Mouse (Mus musculus): ENCODE data around the gene Gm12887. TPM values are rescaled to one million over a fixed set of nuclear protein-coding genes. Genes with fewer than 3 reads are reported as not detected.

The Gm12887 gene
- polyA plus RNA-seq (2014; fragmentation: Nextera tagmentation; extraction: Ambion mirVana): not detected in 2 replicates

- no peak within 1 kb of the TSS for H3K9ac ChIP-seq (replicated peaks; ENCODE audit: low read depth, low read length)
- no peak within 1 kb of the TSS for H3K4me2 ChIP-seq (ENCODE audit: low read depth, low read length)
- ATAC-seq (ENCODE audit: low read depth): no peak
- H3K4me1 ChIP-seq (ENCODE audit: control insufficient read depth, insufficient read depth, low read length): no peaks in the 10 kb centered on the region
- WGBS: 57% methylated on average over 2 of the region's 2 CpGs
- no peaks in the 10 kb centered on the region for H3K27me3 ChIP-seq (ENCODE audit: control insufficient read depth, insufficient read depth, low read length)
- H3K9me3 ChIP-seq (ENCODE audit: control insufficient read depth, low read length): peaks cover 9% of the 10 kb centered on the region
- no peak within 1 kb of the TSS for H3K27ac ChIP-seq (ENCODE audit: low read depth, low read length)
- no peaks in the 10 kb centered on the region for H3K36me3 ChIP-seq (ENCODE audit: control insufficient read depth, insufficient read depth, low read length)
- H3K4me3 ChIP-seq (ENCODE audit: low read depth, low read length): no peak within 1 kb of the TSS
These were observed at the start of gene Gm12887 for GRCm38 (mm10) chr4:121622003-121622402. Gm12887 (minus strand) TSS chr4:121622103.

GRCm38 (mm10) chr4:121657040-121657439 is 35.1 kb upstream of the Gm12887 start:
- Histone ChIP-seq H3K27ac (ENCODE audit: low read depth, low read length) (no peak overlapping the region), H3K4me1 (ENCODE audit: control insufficient read depth, insufficient read depth, low read length) (no peaks in the 10 kb centered on the region), H3K27me3 (ENCODE audit: control insufficient read depth, insufficient read depth, low read length) (no peaks in the 10 kb centered on the region), H3K4me2 (ENCODE audit: low read depth, low read length) (no peak overlapping the region), H3K36me3 (ENCODE audit: control insufficient read depth, insufficient read depth, low read length) (no peaks in the 10 kb centered on the region), H3K9ac (replicated peaks; ENCODE audit: low read depth, low read length) (no peak overlapping the region), H3K4me3 (ENCODE audit: low read depth, low read length) (no peak overlapping the region), H3K9me3 (ENCODE audit: control insufficient read depth, low read length) (peaks cover 10% of the 10 kb centered on the region)
- ATAC-seq (ENCODE audit: low read depth): no peak
- 83% methylated on average over 1 of the region's 1 CpGs for WGBS

Other genes starting within 250 kb of the Gm12887 start
- not detected in 2 replicates for gene Gm12886, start 199.0 kb downstream of the Gm12887 start, polyA plus RNA-seq (2014; fragmentation: Nextera tagmentation; extraction: Ambion mirVana)

Data from neural tube, embryonic 14.5 days (tissue).